Mouse (Mus musculus) hindbrain, embryonic 16.5 days (tissue): ENCODE measurements around the gene Irf2. TPM values are rescaled to one million over a fixed set of nuclear protein-coding genes. Genes with fewer than 3 reads are reported as not detected.

ENCODE experiments used
- ATAC-seq: fragments of 200-750 bp; cut with Nextera tagmentation; 2 replicates; pipeline ENCODE4 v1.8.0; 2017; ENCODE audit warnings: moderate TSS enrichment, moderate library complexity
- H3K27ac ChIP-seq: fragments of 300-500 bp; sonication (generic); 2 replicates; pipeline ENCODE4 v1.5.1; 2014; ENCODE audit warnings: low read depth, mild to moderate bottlenecking, control low read depth, low read length, moderate library complexity
- H3K27me3 ChIP-seq: fragments of 300-500 bp; sonication (generic); replicated peaks from 2 replicates; pipeline ENCODE4 v1.6.1; 2014; ENCODE audit warnings: low read length; ENCODE audit not compliant: control insufficient read depth, insufficient read depth
- H3K36me3 ChIP-seq: fragments of 300-500 bp; sonication (generic); 2 replicates; pipeline ENCODE4 v1.6.1; 2014; ENCODE audit warnings: mild to moderate bottlenecking, low read length, moderate library complexity, mixed read lengths; ENCODE audit not compliant: control insufficient read depth, insufficient read depth
- H3K4me1 ChIP-seq: fragments of 300-500 bp; sonication (generic); 2 replicates; pipeline ENCODE4 v1.6.1; 2014; ENCODE audit warnings: low read depth, low read length; ENCODE audit not compliant: control insufficient read depth, insufficient read depth
- H3K4me2 ChIP-seq: fragments of 300-500 bp; sonication (generic); 2 replicates; pipeline ENCODE4 v1.6.1; 2014; ENCODE audit warnings: mild to moderate bottlenecking, low read length, control low read depth, moderate library complexity
- H3K4me3 ChIP-seq: fragments of 300-500 bp; sonication (generic); 2 replicates; pipeline ENCODE4 v1.5.1; 2014; ENCODE audit warnings: mild to moderate bottlenecking, low read length, control low read depth, moderate library complexity
- H3K9ac ChIP-seq: fragments of 300-500 bp; sonication (generic); 2 replicates; pipeline ENCODE4 v1.6.1; 2014; ENCODE audit warnings: low read depth, mild to moderate bottlenecking, control low read depth, low read length, moderate library complexity
- H3K9me3 ChIP-seq: fragments of 300-500 bp; sonication (generic); 2 replicates; pipeline ENCODE4 v1.6.1; 2014; ENCODE audit warnings: mild to moderate bottlenecking, low read length, moderate library complexity; ENCODE audit not compliant: control insufficient read depth
- WGBS: fragments of 180-500 bp; shearing (Covaris S2); extraction: QIAGEN DNeasy Blood & Tissue Kit; methylation state at CpG from one replicate; pipeline ENCODE4 v1.1.7; 2014; 5-methylcytosine and 5-hydroxymethylcytosine counted together
- polyA plus RNA-seq: library from polyadenylated mRNA; unstranded; fragments of >200 nt; fragmentation: Nextera tagmentation; extraction: Ambion mirVana; gene quantifications from 2 replicates; pipeline ENCODE4 v1.2.1, GENCODE M21; 2015

Irf2 gene
- polyA plus RNA-seq, 1 experiment from 2014 or later: 11.1 TPM

DNA sequence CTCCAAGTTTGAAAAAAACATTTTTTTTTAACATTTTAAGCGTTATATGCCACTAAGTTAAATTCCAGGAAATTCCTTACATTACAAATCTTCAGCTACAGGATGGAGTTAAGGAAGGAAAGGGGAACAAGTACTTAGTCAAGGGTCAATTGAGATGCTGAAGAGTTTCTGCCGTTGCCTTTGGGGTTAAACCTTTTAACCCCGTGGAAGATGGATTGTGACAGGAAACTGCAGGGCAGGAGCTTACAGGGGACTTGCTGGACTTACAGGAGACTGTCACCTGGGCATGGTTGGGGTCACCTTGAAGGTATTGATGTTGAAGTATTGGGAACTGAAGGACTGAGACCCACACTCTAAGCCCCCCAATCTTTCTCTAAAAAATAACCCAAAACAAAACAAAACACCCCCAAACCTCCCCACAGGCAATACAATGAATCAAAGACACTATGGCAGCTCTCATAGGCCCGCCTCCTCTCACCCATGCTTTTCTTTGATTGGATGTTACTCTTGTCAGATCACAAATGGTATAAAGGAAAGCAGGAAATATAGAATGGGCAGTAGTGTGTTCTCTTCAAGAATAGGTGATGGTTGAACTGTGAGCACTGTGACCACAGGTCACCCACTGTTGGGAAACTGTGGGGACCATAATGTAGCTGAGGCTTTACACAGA is 7.9 kb downstream of the Irf2 start:
- no peak overlapping the region for H3K27ac ChIP-seq
- H3K9me3 ChIP-seq: no peaks in the 10 kb centered on the region
- H3K4me2 ChIP-seq: no peak overlapping the region
- H3K27me3 ChIP-seq: no peaks in the 10 kb centered on the region
- ATAC-seq: no peak
- 55% methylated on average over 4 of the region's 4 CpGs for WGBS
- H3K9ac ChIP-seq: no peak overlapping the region
- H3K36me3 ChIP-seq: no peaks in the 10 kb centered on the region
- H3K4me3 ChIP-seq: no peak overlapping the region
- no peaks in the 10 kb centered on the region for H3K4me1 ChIP-seq

DNA sequence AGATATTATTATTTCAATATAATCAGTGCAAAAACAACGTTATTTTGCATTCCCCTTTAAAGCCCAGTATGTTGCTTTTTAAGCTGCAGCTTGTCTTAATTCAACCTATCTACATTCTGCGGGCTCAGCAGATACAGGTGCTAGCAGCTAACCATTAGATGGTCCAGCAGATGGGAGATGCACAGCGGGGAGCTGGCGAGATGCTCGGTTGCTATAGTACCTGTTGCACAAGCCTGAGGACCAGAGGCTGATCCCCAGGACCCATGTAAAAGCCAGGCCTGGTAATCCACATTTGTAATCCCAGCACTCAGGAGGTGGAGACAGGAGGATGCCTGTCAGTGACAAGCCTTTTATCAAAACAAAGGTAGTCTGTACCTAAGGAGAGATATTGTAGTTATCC is 10.5 kb downstream of the Irf2 start:
- Histone ChIP-seq H3K4me1 (no peaks in the 10 kb centered on the region), H3K36me3 (no peaks in the 10 kb centered on the region), H3K27ac (no peak overlapping the region), H3K9me3 (no peaks in the 10 kb centered on the region), H3K27me3 (no peaks in the 10 kb centered on the region), H3K9ac (no peak overlapping the region), H3K4me3 (no peak overlapping the region), H3K4me2 (no peak overlapping the region)
- ATAC-seq: no peak
- 54% methylated on average over 5 of the region's 5 CpGs for WGBS

DNA sequence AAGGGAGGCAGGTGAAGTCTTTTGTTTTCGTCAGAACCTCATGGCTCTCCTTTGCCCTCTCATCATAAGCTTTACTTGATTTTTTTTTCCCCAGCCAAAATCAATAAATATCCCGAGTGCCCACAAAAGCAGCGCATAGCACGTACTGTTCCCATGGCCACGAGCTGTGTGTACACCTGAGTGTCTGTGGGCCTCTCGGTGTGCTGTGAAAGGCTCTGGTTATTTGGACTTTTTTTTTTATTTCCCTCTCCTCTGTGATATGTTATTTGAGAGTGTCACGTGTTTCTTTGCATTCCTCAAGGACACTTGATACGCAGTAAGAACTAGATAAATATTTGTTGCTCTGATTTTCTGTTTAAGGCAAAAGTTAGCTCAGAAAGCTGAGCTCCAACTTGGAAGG is 11.0 kb downstream of the Irf2 start:
- no peak; the same call in 1 of the 2 replicates for ATAC-seq
- Histone ChIP-seq H3K36me3 (no peaks in the 10 kb centered on the region), H3K9me3 (no peaks in the 10 kb centered on the region), H3K27me3 (no peaks in the 10 kb centered on the region), H3K9ac (no peak overlapping the region), H3K4me2 (no peak overlapping the region), H3K4me1 (no peaks in the 10 kb centered on the region), H3K27ac (no peak overlapping the region), H3K4me3 (no peak overlapping the region)
- WGBS: 73% methylated on average over 8 of the region's 8 CpGs

DNA sequence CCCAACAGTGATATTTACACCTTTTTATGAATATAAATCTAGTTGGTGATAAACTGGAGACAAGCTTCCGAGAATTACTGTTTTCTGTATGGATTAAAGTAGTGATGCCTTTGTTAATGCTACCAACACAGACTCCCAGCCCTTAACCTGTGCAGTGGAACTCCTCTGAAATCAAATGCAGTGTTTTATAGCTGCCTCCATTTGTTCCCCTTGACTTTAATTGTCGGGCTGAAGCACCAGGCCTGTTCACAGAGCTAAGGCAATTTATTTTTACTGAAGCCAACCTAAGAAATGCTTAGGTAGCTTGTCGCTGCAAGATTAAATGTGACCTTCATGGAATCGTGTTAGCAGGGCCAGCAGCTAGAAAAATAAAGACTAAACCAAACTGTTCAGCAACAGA is 11.6 kb downstream of the Irf2 start:
- no peaks in the 10 kb centered on the region for H3K4me1 ChIP-seq
- H3K27me3 ChIP-seq: no peaks in the 10 kb centered on the region
- 64% methylated on average over 4 of the region's 4 CpGs for WGBS
- H3K4me3 ChIP-seq: no peak overlapping the region
- H3K27ac ChIP-seq: no peak overlapping the region
- H3K9me3 ChIP-seq: no peaks in the 10 kb centered on the region
- no peak overlapping the region for H3K4me2 ChIP-seq
- no peak for ATAC-seq
- H3K36me3 ChIP-seq: no peaks in the 10 kb centered on the region
- no peak overlapping the region for H3K9ac ChIP-seq

DNA sequence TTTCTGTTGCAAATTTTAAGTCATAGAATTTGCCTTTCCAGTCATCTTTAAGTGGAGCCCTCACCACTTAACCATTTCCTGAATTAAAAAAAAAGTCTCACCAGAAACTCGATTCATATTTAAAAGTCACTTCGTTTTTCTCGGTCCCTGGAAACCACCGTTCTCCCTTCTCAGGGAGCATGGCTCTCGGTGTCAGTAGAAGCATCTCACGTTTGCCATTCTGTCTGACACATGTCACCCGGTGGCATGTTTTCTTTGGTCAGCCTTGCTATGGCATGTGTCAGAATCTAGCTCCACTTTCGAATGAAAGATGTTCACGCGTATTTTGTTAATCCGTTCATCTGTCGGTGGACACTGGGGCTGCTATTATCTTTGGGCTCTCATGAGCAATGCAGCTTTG is 13.5 kb downstream of the Irf2 start:
- WGBS: 75% methylated on average over 12 of the region's 12 CpGs
- Histone ChIP-seq H3K27me3 (no peaks in the 10 kb centered on the region), H3K4me3 (no peak overlapping the region), H3K9me3 (no peaks in the 10 kb centered on the region), H3K4me2 (no peak overlapping the region), H3K9ac (no peak overlapping the region), H3K27ac (no peak overlapping the region), H3K36me3 (no peaks in the 10 kb centered on the region), H3K4me1 (no peaks in the 10 kb centered on the region)
- no peak for ATAC-seq

GRCm38 (mm10) chr8:46754355-46754754 is 14.8 kb downstream of the Irf2 start:
- ATAC-seq: no peak
- no peaks in the 10 kb centered on the region for H3K4me1 ChIP-seq
- H3K4me3 ChIP-seq: no peak overlapping the region
- 97% methylated on average over 5 of the region's 5 CpGs for WGBS
- H3K9ac ChIP-seq: no peak overlapping the region
- H3K4me2 ChIP-seq: no peak overlapping the region
- no peak overlapping the region for H3K27ac ChIP-seq
- no peaks in the 10 kb centered on the region for H3K36me3 ChIP-seq
- H3K9me3 ChIP-seq: no peaks in the 10 kb centered on the region
- no peaks in the 10 kb centered on the region for H3K27me3 ChIP-seq

DNA sequence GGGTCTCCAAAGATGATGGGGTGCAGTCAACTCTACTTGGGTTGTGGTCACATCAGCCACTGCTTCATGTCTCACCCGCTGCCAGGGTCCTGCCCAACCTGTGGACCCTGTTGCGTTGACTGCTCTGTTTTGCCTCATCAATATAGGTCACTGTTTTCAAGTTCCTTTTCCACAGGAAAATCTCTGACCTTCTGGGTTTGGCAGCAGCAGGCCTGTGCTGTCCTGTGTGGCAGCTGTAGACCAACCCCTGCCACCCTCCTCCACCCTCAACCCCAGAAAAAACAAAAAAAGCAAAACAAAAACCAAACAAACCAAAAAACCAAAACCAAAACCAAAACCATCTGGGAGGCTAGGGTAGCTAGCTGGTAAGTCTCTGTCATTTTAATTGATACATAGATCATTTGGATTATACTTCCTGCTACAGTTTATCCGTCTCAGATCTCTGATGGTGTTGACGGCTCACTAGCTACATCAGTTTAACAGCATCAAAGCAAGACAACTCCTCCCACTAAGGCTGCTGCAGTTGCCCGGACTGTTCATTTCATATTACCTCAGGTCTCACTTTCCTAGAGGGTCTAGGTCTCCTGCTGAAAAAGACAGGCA is 16.3 kb downstream of the Irf2 start:
- H3K27me3 ChIP-seq: no peaks in the 10 kb centered on the region
- no peak overlapping the region for H3K27ac ChIP-seq
- 78% methylated on average over 5 of the region's 5 CpGs for WGBS
- no peak for ATAC-seq
- H3K9ac ChIP-seq: no peak overlapping the region
- H3K4me1 ChIP-seq: no peaks in the 10 kb centered on the region
- H3K4me3 ChIP-seq: no peak overlapping the region
- no peaks in the 10 kb centered on the region for H3K9me3 ChIP-seq
- no peaks in the 10 kb centered on the region for H3K36me3 ChIP-seq
- H3K4me2 ChIP-seq: no peak overlapping the region

DNA sequence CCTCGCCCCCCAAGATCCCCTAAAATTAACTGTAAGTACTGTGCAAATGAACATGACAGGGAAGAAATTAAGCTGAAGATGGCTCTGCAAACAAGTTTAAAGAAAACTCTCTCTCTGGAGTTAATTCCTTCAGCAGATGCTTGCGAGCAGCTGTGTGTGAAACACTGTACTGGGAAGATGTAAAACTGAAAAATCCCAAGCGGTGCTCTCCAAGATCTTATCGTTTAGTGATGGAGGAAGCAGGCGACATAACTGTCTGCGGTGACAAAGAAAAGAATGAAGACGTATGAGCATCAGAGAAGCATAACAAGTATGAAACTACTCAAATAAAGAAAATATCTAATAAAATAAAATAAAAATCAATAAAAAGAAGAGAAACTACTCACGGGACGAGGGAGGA is 18.1 kb downstream of the Irf2 start:
- H3K9ac ChIP-seq: no peak overlapping the region
- 88% methylated on average over 9 of the region's 9 CpGs for WGBS
- H3K4me1 ChIP-seq: no peaks in the 10 kb centered on the region
- H3K4me2 ChIP-seq: no peak overlapping the region
- no peaks in the 10 kb centered on the region for H3K36me3 ChIP-seq
- H3K9me3 ChIP-seq: no peaks in the 10 kb centered on the region
- ATAC-seq: no peak
- H3K4me3 ChIP-seq: no peak overlapping the region
- no peaks in the 10 kb centered on the region for H3K27me3 ChIP-seq
- H3K27ac ChIP-seq: no peak overlapping the region

GRCm38 (mm10) chr8:46758131-46758530 is 18.6 kb downstream of the Irf2 start:
- Histone ChIP-seq H3K4me2 (no peak overlapping the region), H3K4me3 (no peak overlapping the region), H3K9ac (no peak overlapping the region), H3K36me3 (no peaks in the 10 kb centered on the region), H3K4me1 (no peaks in the 10 kb centered on the region), H3K27ac (no peak overlapping the region), H3K9me3 (no peaks in the 10 kb centered on the region), H3K27me3 (no peaks in the 10 kb centered on the region)
- no peak for ATAC-seq
- 94% methylated on average over 7 of the region's 7 CpGs for WGBS
